Mouse (Mus musculus): Measurements from ENCODE around the gene Arsb.
"Not testable (repeated sequence)": the region's sequence is repeated elsewhere in the genome, so short reads cannot be mapped to it uniquely, and the experiment has no call there.

Arsb gene

GRCm38 (mm10) chr13:93930561-93931340 is 159.3 kb downstream of the Arsb start:
- no peak for DNase-seq

GRCm38 (mm10) chr13:93936455-93936854 is 165.0 kb downstream of the Arsb start:
- no peak for DNase-seq

- no peak for DNase-seq
These were observed 166.7 kb downstream of the Arsb start for GRCm38 (mm10) chr13:93938118-93938517.

GRCm38 (mm10) chr13:93939363-93940127 is 168.1 kb downstream of the Arsb start:
- peak; percentile 51 for DNase-seq

- peak; percentile 80 for DNase-seq
These were observed 169.5 kb downstream of the Arsb start for GRCm38 (mm10) chr13:93940742-93941531.

GRCm38 (mm10) chr13:93950996-93951395 is 179.6 kb downstream of the Arsb start:
- DNase-seq, result peak; percentile 29

GRCm38 (mm10) chr13:93951555-93951954 is 180.1 kb downstream of the Arsb start:
- DNase-seq, result no peak

GRCm38 (mm10) chr13:93952466-93952865 is 181.0 kb downstream of the Arsb start:
- DNase-seq, result no peak

GRCm38 (mm10) chr13:93957907-93958306 is 186.5 kb downstream of the Arsb start:
- DNase-seq, result no peak

- no peak for DNase-seq
These were observed 194.8 kb downstream of the Arsb start for GRCm38 (mm10) chr13:93966271-93966670.

- DNase-seq, result no peak
These were observed 195.7 kb downstream of the Arsb start for GRCm38 (mm10) chr13:93967138-93967537.

- DNase-seq, result no peak
These were observed 198.7 kb downstream of the Arsb start for GRCm38 (mm10) chr13:93970115-93970514.

GRCm38 (mm10) chr13:93972423-93972822 is 201.0 kb downstream of the Arsb start:
- DNase-seq, result no peak

- DNase-seq, result no peak
These were observed 204.2 kb downstream of the Arsb start for GRCm38 (mm10) chr13:93975668-93976067.

GRCm38 (mm10) chr13:93976897-93977530 is 205.6 kb downstream of the Arsb start:
- no peak for DNase-seq

- no peak for DNase-seq
These were observed 207.5 kb downstream of the Arsb start for GRCm38 (mm10) chr13:93978703-93979495.

- DNase-seq, result no peak
These were observed 208.3 kb downstream of the Arsb start for GRCm38 (mm10) chr13:93979754-93980153.

- no peak for DNase-seq
These were observed 213.1 kb downstream of the Arsb start for GRCm38 (mm10) chr13:93984521-93984920.

- no peak for DNase-seq
These were observed 213.8 kb downstream of the Arsb start for GRCm38 (mm10) chr13:93985181-93985580.

- not testable (repeated sequence) for DNase-seq
These were observed 214.3 kb downstream of the Arsb start for GRCm38 (mm10) chr13:93985750-93986149.

GRCm38 (mm10) chr13:93987611-93988010 is 216.2 kb downstream of the Arsb start:
- DNase-seq, result no peak

- DNase-seq, result no peak
These were observed 217.8 kb downstream of the Arsb start for GRCm38 (mm10) chr13:93989208-93989607.

Measured in lung, postnatal 36 days (tissue).